Mouse (Mus musculus) gastrocnemius, postnatal 25 days (tissue): ENCODE data around the gene Fgf2. TPM values are rescaled to one million over a fixed set of nuclear protein-coding genes. Genes with fewer than 3 reads are reported as not detected.
A peak's percentile ranks its signal among the peaks of the same experiment; 100 is the strongest.

Experiments used
- DNase-seq: peaks from one replicate; pipeline ENCODE4 v3.0.0; 2022
- long read RNA-seq, 2 experiments: library from polyadenylated mRNA; stranded (forward); transcript quantifications; one replicate each; pipeline ENCODE4 v2.0.0; 2021
- total RNA-seq, 2 experiments: library from RNA; stranded (reverse); gene quantifications; 1 replicate in 1 of 2; 2 replicates in 1 of 2; pipeline ENCODE4 v1.2.3; 2021

The Fgf2 gene
- total RNA-seq = 1 to 10 TPM; 7.4 to 8.9 TPM
- long read RNA-seq, experiment 1 = 0 reads
- long read RNA-seq, experiment 2, full-length matches to known transcripts = 1 of 1 reads
- long read RNA-seq, experiment 2, partial matches to known transcripts = 0 of 1 reads
- long read RNA-seq, experiment 2, other reads (novel, unspliced or antisense) = 0 of 1 reads

GRCm38 (mm10) chr3:37348221-37349165, at the start of gene Fgf2:
TSS of gene Fgf2 (plus strand) at chr3:37348346.
- DNase-seq = peak; percentile 52

- DNase-seq = no peak
Measured at GRCm38 (mm10) chr3:37299470-37299869, 48.7 kb upstream of the Fgf2 start.

- no peak for DNase-seq
Measured at GRCm38 (mm10) chr3:37302685-37303084, 45.5 kb upstream of the Fgf2 start.

GRCm38 (mm10) chr3:37303392-37304139, 44.6 kb upstream of the Fgf2 start:
- no peak for DNase-seq

- no peak for DNase-seq
Measured at GRCm38 (mm10) chr3:37311897-37312369, 36.2 kb upstream of the Fgf2 start.

GRCm38 (mm10) chr3:37312370-37312941, 35.7 kb upstream of the Fgf2 start, which contains the start of the genes Bbs12 and Cetn4:
TSS of gene Bbs12 (plus strand) at chr3:37312554.
TSS of gene Cetn4 (minus strand) at chr3:37312708.
- peak; percentile 91 for DNase-seq

GRCm38 (mm10) chr3:37313371-37313770, 34.8 kb upstream of the Fgf2 start:
- no peak for DNase-seq

GRCm38 (mm10) chr3:37316233-37316632, 31.9 kb upstream of the Fgf2 start:
- no peak for DNase-seq

- no peak for DNase-seq
Measured at GRCm38 (mm10) chr3:37324310-37324709, 23.8 kb upstream of the Fgf2 start.

GRCm38 (mm10) chr3:37325317-37326112, 22.6 kb upstream of the Fgf2 start:
- DNase-seq = no peak

- no peak for DNase-seq
Measured at GRCm38 (mm10) chr3:37326627-37327026, 21.5 kb upstream of the Fgf2 start.

- no peak for DNase-seq
Measured at GRCm38 (mm10) chr3:37328489-37328888, 19.7 kb upstream of the Fgf2 start.

- no peak for DNase-seq
Measured at GRCm38 (mm10) chr3:37329963-37330362, 18.2 kb upstream of the Fgf2 start.

- DNase-seq = no peak
Measured at GRCm38 (mm10) chr3:37331999-37332449, 16.1 kb upstream of the Fgf2 start.

GRCm38 (mm10) chr3:37334053-37334452, 14.1 kb upstream of the Fgf2 start:
- DNase-seq = no peak

- no peak for DNase-seq
Measured at GRCm38 (mm10) chr3:37341110-37341509, 7.0 kb upstream of the Fgf2 start.

- DNase-seq = no peak
Measured at GRCm38 (mm10) chr3:37342811-37343210, 5.3 kb upstream of the Fgf2 start.

GRCm38 (mm10) chr3:37347671-37348070, 475 bp upstream of the Fgf2 start:
- no peak for DNase-seq

- no peak for DNase-seq
Measured at GRCm38 (mm10) chr3:37349166-37349548, 1.0 kb downstream of the Fgf2 start.

- DNase-seq = no peak
Measured at GRCm38 (mm10) chr3:37350386-37350785, 2.2 kb downstream of the Fgf2 start.

GRCm38 (mm10) chr3:37353951-37354481, 5.9 kb downstream of the Fgf2 start:
- peak; percentile 71 for DNase-seq
